Mouse (Mus musculus) frontal cortex, adult 2 months (tissue): ENCODE measurements around the gene Olfr613. TPM values are rescaled to one million over a fixed set of nuclear protein-coding genes. Genes with fewer than 3 reads are reported as not detected.
"Not testable (repeated sequence)": the region's sequence is repeated elsewhere in the genome, so short reads cannot be mapped to it uniquely, and the experiment has no call there.

Source experiments
- DNase-seq, 2 experiments: peaks; one replicate each; pipeline ENCODE4 v3.0.0; 2022; ENCODE audit warnings: low spot score in 1 of 2; ENCODE audit errors: extremely low spot score in 1 of 2
- polyA plus RNA-seq: library from polyadenylated mRNA; depleted of rRNA; stranded (reverse); fragments of >200 nt; gene quantifications from 2 replicates; pipeline ENCODE4 v1.2.3, GENCODE M21; 2012; rRNA removed

Gene Olfr613
- not detected in 2 replicates for polyA plus RNA-seq

DNA sequence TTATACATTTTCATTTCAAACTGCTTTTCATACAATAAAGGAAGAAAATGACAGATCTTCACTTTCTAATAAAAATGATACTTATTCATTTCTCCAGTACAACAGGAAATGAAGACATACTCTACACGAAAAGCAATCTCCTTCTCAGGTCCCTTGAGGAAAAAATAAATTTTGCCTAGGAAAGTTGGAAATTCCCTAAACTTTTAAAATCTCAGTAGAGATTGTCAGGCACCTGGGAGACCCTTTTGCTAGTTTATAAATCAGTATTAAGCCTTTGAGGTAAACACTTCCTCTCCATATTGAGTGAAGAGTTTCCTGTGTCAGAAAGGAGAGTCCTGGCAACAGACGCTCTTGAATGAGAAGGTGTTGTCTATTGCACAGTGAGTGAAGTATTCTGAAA lies at the start of gene Olfr613:
Gene Olfr613, plus strand, starts transcription at position 301 of the 400 bp plus-strand sequence.
- DNase-seq = no peak

DNA sequence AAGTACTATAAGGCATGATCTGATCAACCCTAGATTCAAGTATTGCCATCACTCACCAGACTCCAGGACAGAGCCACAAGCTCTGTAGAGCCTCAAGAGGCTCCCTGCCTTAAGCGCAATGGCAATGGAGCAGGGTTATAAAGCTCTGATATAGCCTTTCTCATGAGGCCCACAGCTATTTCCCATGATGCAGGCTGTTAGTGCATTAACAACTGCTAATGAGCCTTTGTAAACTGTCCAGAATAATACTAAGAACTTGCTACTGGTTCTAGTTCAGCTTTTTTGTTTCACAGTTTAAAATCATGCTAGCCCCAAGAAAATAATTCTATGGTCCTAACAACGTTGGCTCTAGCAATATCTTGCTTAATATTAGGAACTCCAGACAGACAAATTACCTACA lies 35.9 kb upstream of the Olfr613 start, which contains the start of gene Olfr610:
Gene Olfr610, minus strand, starts transcription at position 101 of the 400 bp plus-strand sequence.
- no peak for DNase-seq

DNA sequence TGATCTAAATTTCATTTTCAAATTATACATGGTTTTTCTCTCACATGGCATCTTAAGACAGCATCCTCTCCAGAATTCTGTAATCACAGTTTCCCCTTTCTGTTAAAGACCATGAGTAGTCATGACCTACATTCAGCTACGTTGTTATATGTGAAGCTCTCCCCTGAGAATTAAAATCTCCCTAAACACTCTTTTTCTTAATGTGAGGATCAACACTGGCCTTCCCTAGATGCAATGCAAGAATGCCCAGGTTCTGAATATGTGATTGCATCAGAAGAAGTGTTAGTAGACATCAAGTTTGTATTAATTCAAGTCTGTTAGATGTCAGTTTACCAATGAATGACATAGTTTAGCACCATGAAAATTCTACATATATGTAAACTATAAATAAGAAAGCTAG lies 27.1 kb upstream of the Olfr613 start, which contains the start of gene Olfr611:
Gene Olfr611, minus strand, starts transcription at position 101 of the 400 bp plus-strand sequence.
- DNase-seq = not testable (repeated sequence)

DNA sequence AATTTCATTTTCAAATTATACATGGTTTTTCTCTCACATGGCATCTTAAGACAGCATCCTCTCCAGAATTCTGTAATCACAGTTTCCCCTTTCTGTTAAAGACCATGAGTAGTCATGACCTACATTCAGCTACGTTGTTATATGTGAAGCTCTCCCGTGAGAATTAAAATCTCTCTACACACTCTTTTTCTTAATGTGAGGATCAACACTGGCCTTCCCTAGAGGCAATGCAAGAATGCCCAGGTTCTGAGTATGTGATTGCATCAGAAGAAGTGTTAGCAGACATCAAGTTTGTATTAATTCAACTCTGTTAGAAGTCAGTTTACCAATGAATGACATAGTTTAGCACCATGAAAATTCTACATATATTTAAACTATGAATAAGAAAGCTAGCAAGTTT lies 5.3 kb upstream of the Olfr613 start, which contains the start of gene Olfr612:
Gene Olfr612, minus strand, starts transcription at position 101 of the 400 bp plus-strand sequence.
- not testable (repeated sequence) for DNase-seq

DNA sequence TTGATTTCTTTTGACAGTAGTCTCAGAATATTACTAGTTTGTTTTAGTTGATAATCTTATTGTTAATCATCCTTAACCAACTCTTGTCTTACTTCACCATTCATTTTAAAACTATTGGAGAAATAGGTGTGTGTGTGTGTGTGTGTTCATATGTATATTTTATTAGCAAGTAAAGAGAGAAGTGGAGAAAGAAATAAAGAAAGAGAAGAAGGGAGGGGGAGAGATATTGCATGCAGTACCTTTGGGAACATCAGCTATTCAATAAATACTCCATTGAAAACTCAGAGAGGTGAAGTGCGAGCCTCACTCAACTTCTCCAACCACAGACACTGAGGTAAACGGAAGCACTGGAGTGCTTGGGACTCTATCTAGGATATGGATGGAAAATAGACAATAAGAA lies 7.9 kb downstream of the Olfr613 start, which contains the start of gene Olfr615:
Gene Olfr615, plus strand, starts transcription at position 301 of the 400 bp plus-strand sequence.
- DNase-seq = no peak

DNA sequence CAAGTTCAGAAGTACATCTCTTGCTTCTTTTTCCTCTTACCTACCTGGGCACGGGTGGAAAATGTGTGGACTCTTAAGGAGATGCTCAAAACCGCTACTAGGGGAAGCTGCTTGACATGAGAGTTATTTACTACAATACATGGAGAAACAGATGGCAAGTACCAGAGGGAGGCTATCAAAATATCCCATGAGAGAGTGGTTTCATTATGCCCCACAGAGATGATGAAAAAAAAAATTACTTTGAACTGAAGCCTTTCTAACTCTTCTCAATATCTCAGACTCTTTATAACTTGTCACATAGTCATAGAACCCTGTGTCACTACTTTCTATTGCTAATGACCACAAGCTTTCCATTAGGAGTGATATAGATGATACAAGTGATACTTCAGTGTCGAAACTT lies 21.2 kb downstream of the Olfr613 start, which contains the start of gene Olfr616:
Gene Olfr616, minus strand, starts transcription at position 101 of the 400 bp plus-strand sequence.
- DNase-seq = no peak

DNA sequence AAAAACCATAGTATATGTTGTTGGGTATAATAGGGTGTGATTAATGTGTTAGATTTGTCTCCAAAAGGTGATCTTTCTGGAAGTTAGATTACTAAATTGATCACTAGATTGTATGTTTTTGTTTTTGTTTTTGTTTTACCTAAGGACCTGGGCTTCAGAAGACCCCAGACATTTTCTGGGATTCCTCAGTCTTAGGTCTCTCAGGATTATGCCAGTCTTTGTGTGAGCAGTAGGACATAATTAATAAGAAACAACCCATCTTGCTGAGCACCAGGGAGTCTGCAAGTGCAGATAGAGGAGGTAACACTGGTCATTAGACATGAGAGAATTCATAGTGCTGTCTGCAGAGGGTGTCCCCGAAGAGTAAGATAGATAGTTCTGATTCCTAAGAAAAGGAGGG lies 24.9 kb downstream of the Olfr613 start, which contains the start of gene Olfr617:
Gene Olfr617, plus strand, starts transcription at position 301 of the 400 bp plus-strand sequence.
- no peak for DNase-seq

DNA sequence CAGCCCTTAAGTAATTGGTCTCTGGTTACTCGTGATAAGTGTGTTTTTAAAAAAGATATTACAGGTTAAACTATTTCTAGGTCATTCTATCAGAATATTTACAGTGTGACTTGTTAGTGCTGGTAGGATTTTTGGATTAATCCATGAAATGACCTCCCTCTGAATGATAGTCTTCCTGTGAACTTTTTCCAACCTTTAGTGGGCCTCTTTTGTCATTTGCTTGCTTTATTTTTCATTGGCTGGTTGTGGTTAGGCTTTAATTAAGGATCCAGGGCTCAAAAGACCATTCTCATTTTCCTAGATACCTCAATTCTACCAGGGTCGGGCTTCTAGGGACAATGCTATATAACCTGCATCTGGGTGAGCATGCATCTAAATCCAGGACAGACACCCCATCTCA lies 41.9 kb downstream of the Olfr613 start, which contains the start of gene Olfr618:
Gene Olfr618, plus strand, starts transcription at position 301 of the 400 bp plus-strand sequence.
- DNase-seq = no peak

DNA sequence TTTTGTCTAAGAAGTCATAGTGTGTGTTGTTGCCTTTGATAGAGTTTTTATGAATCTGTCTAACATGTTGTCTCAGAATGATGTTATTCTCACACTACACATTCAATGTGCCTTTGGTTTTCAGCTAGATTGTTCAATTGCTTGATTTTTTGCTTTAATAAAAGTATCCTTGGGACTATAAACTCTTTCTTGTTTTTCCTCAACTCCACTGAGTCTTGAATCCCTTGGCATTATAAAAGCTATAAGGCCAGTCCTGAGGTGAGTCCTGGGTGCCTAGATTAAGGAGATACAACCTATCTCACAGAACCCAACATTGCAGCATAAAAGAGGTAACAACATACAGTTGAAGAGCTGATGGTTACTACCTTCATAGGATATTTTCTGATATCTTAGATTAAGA lies 52.4 kb downstream of the Olfr613 start, which contains the start of gene Olfr619:
Gene Olfr619, plus strand, starts transcription at position 301 of the 400 bp plus-strand sequence.
- DNase-seq = no peak

Other genes with a start within 250 kb of the Olfr613 start
- gene Olfr596, start 242.4 kb upstream of the Olfr613 start, polyA plus RNA-seq = 0.23 TPM in 1 of 2 replicates, not detected in the other
- gene Olfr597, start 231.8 kb upstream of the Olfr613 start, polyA plus RNA-seq = 0.19 TPM in 1 of 2 replicates, not detected in the other
- gene Olfr598, start 224.5 kb upstream of the Olfr613 start, polyA plus RNA-seq = 0.06 TPM in 1 of 2 replicates, not detected in the other
- not detected in 2 replicates for gene Olfr599, start 212.2 kb upstream of the Olfr613 start, polyA plus RNA-seq
- gene Olfr600, start 198.4 kb upstream of the Olfr613 start, polyA plus RNA-seq = not detected in 2 replicates
- gene Olfr601, start 185.4 kb upstream of the Olfr613 start, polyA plus RNA-seq = not detected in 2 replicates
- not detected in 2 replicates for gene Olfr603, start 161.9 kb upstream of the Olfr613 start, polyA plus RNA-seq
- gene Usp17lc, start 133.0 kb upstream of the Olfr613 start, polyA plus RNA-seq = not detected in 2 replicates
- not detected in 2 replicates for gene Olfr605, start 102.6 kb upstream of the Olfr613 start, polyA plus RNA-seq
- gene Olfr606, start 99.0 kb upstream of the Olfr613 start, polyA plus RNA-seq = not detected in 2 replicates
- not detected in 2 replicates for gene Olfr607, start 83.9 kb upstream of the Olfr613 start, polyA plus RNA-seq
- not detected in 2 replicates for gene Olfr608, start 78.2 kb upstream of the Olfr613 start, polyA plus RNA-seq
- gene Olfr609, start 50.0 kb upstream of the Olfr613 start, polyA plus RNA-seq = not detected in 2 replicates
- not detected in 2 replicates for gene Olfr610, start 36.0 kb upstream of the Olfr613 start, polyA plus RNA-seq
- gene Olfr611, start 27.2 kb upstream of the Olfr613 start, polyA plus RNA-seq = not detected in 2 replicates
- gene Olfr612, start 5.4 kb upstream of the Olfr613 start, polyA plus RNA-seq = not detected in 2 replicates
- gene Olfr615, start 8.0 kb downstream of the Olfr613 start, polyA plus RNA-seq = not detected in 2 replicates
- gene Olfr616, start 21.1 kb downstream of the Olfr613 start, polyA plus RNA-seq = not detected in 2 replicates
- gene Olfr617, start 25.0 kb downstream of the Olfr613 start, polyA plus RNA-seq = not detected in 2 replicates
- gene Olfr618, start 42.0 kb downstream of the Olfr613 start, polyA plus RNA-seq = not detected in 2 replicates
- not detected in 2 replicates for gene Olfr619, start 52.5 kb downstream of the Olfr613 start, polyA plus RNA-seq
- gene Olfr620, start 64.5 kb downstream of the Olfr613 start, polyA plus RNA-seq = not detected in 2 replicates
- gene Olfr622, start 94.6 kb downstream of the Olfr613 start, polyA plus RNA-seq = not detected in 2 replicates
- not detected in 2 replicates for gene Olfr623, start 115.6 kb downstream of the Olfr613 start, polyA plus RNA-seq
- 0.02 TPM in 1 of 2 replicates, not detected in the other for gene Olfr624, start 123.1 kb downstream of the Olfr613 start, polyA plus RNA-seq
- not detected in 2 replicates for gene Olfr625-ps1, start 134.6 kb downstream of the Olfr613 start, polyA plus RNA-seq
- gene Olfr243, start 166.6 kb downstream of the Olfr613 start, polyA plus RNA-seq = not detected in 2 replicates
- not detected in 2 replicates for gene Olfr628, start 182.3 kb downstream of the Olfr613 start, polyA plus RNA-seq
- not detected in 2 replicates for gene Olfr629, start 196.9 kb downstream of the Olfr613 start, polyA plus RNA-seq
- gene Olfr630, start 209.3 kb downstream of the Olfr613 start, polyA plus RNA-seq = not detected in 2 replicates
- gene Olfr69, start 223.5 kb downstream of the Olfr613 start, polyA plus RNA-seq = not detected in 2 replicates
- not detected in 2 replicates for gene Olfr68, start 231.6 kb downstream of the Olfr613 start, polyA plus RNA-seq
- not detected in 2 replicates for gene Olfr67, start 243.7 kb downstream of the Olfr613 start, polyA plus RNA-seq